Mouse (Mus musculus): ENCODE results near the gene Mbd4.
"Not testable (repeated sequence)": the region's sequence is repeated elsewhere in the genome, so short reads cannot be mapped to it uniquely, and the experiment has no call there.

The Mbd4 gene

GRCm38 (mm10) chr6:115853091-115853813 lies at the start of gene Mbd4, which contains the start of gene Ift122:
Gene Mbd4 (minus strand): TSS chr6:115853371.
Gene Ift122 (plus strand): TSS chr6:115853470.
- in situ Hi-C loops (cut with MboI, MseI): no loop called here

- in situ Hi-C loops (cut with MboI, MseI): no loop called here
Measured at GRCm38 (mm10) chr6:115902545-115902944, 49.4 kb upstream of the Mbd4 start.

GRCm38 (mm10) chr6:115901489-115901931 lies 48.3 kb upstream of the Mbd4 start:
- in situ Hi-C loops (cut with MboI, MseI): no loop called here

GRCm38 (mm10) chr6:115901062-115901461 lies 47.9 kb upstream of the Mbd4 start:
- in situ Hi-C loops (cut with MboI, MseI): no loop called here

GRCm38 (mm10) chr6:115897926-115898520 lies 44.9 kb upstream of the Mbd4 start:
- in situ Hi-C loops (cut with MboI, MseI): loop anchor here (10.0 kb wide), 1 partner anchor 237 kb away; no protein-coding TSS in a partner anchor

- in situ Hi-C loops (cut with MboI, MseI): loop anchor here (10.0 kb wide), 1 partner anchor 238 kb away; no protein-coding TSS in a partner anchor
Measured at GRCm38 (mm10) chr6:115897117-115897516, 43.9 kb upstream of the Mbd4 start.

GRCm38 (mm10) chr6:115896346-115896745 lies 43.2 kb upstream of the Mbd4 start:
- in situ Hi-C loops (cut with MboI, MseI): loop anchor here (10.0 kb wide), 1 partner anchor 238 kb away; no protein-coding TSS in a partner anchor

GRCm38 (mm10) chr6:115892363-115892762 lies 39.2 kb upstream of the Mbd4 start:
- in situ Hi-C loops (cut with MboI, MseI): loop anchor here (10.0 kb wide), 1 partner anchor 242 kb away; no protein-coding TSS in a partner anchor

- in situ Hi-C loops (cut with MboI, MseI): loop anchor here (10.0 kb wide), 1 partner anchor 243 kb away; no protein-coding TSS in a partner anchor
Measured at GRCm38 (mm10) chr6:115891497-115892061, 38.4 kb upstream of the Mbd4 start.

GRCm38 (mm10) chr6:115891061-115891460 lies 37.9 kb upstream of the Mbd4 start:
- in situ Hi-C loops (cut with MboI, MseI): loop anchor here (10.0 kb wide), 1 partner anchor 244 kb away; no protein-coding TSS in a partner anchor

- in situ Hi-C loops (cut with MboI, MseI): loop anchor here (10.0 kb wide), 1 partner anchor 244 kb away; no protein-coding TSS in a partner anchor
Measured at GRCm38 (mm10) chr6:115890601-115891000, 37.4 kb upstream of the Mbd4 start.

GRCm38 (mm10) chr6:115888296-115888695 lies 35.1 kb upstream of the Mbd4 start:
- in situ Hi-C loops (cut with MboI, MseI): loop anchor here (5.0 kb wide), 1 partner anchor 119 kb away; no protein-coding TSS in a partner anchor

GRCm38 (mm10) chr6:115886894-115887293 lies 33.7 kb upstream of the Mbd4 start:
- in situ Hi-C loops (cut with MboI, MseI): loop anchor here (5.0 kb wide), 1 partner anchor 120 kb away; no protein-coding TSS in a partner anchor

GRCm38 (mm10) chr6:115884018-115884417 lies 30.8 kb upstream of the Mbd4 start:
- in situ Hi-C loops (cut with MboI, MseI): no loop called here

- in situ Hi-C loops (cut with MboI, MseI): no loop called here
Measured at GRCm38 (mm10) chr6:115880751-115881150, 27.6 kb upstream of the Mbd4 start.

- in situ Hi-C loops (cut with MboI, MseI): no loop called here
Measured at GRCm38 (mm10) chr6:115879736-115880135, 26.6 kb upstream of the Mbd4 start.

- in situ Hi-C loops (cut with MboI, MseI): no loop called here
Measured at GRCm38 (mm10) chr6:115878694-115879093, 25.5 kb upstream of the Mbd4 start.

GRCm38 (mm10) chr6:115877239-115877638 lies 24.1 kb upstream of the Mbd4 start:
- in situ Hi-C loops (cut with MboI, MseI): no loop called here

GRCm38 (mm10) chr6:115871318-115871717 lies 18.1 kb upstream of the Mbd4 start:
- in situ Hi-C loops (cut with MboI, MseI): not testable (repeated sequence)

GRCm38 (mm10) chr6:115867157-115867556 lies 14.0 kb upstream of the Mbd4 start:
- in situ Hi-C loops (cut with MboI, MseI): not testable (repeated sequence)

- in situ Hi-C loops (cut with MboI, MseI): no loop called here
Measured at GRCm38 (mm10) chr6:115865246-115865645, 12.1 kb upstream of the Mbd4 start.

GRCm38 (mm10) chr6:115863340-115863841 lies 10.2 kb upstream of the Mbd4 start:
- in situ Hi-C loops (cut with MboI, MseI): no loop called here
